Mouse (Mus musculus) testis, adult 2 months (tissue): Measurements from ENCODE around the gene Dnah14. TPM values are rescaled to one million over a fixed set of nuclear protein-coding genes. Genes with fewer than 3 reads are reported as not detected.
"Not testable (repeated sequence)": the region's sequence is repeated elsewhere in the genome, so short reads cannot be mapped to it uniquely, and the experiment has no call there.

Source experiments
- H3K27ac ChIP-seq: fragments of 200-500 bp; 2 replicates; pipeline ENCODE4 v1.5.1; 2012; ENCODE audit warnings: low read depth, low read length; ENCODE audit not compliant: control insufficient read depth, insufficient read depth
- H3K27me3 ChIP-seq: fragments of 200-500 bp; 2 replicates; pipeline ENCODE4 v1.6.1; 2012; ENCODE audit warnings: mild to moderate bottlenecking, low read length, moderate library complexity; ENCODE audit not compliant: control insufficient read depth, insufficient read depth
- H3K36me3 ChIP-seq: fragments of 200-500 bp; 2 replicates; pipeline ENCODE4 v1.6.1; 2012; ENCODE audit warnings: mild to moderate bottlenecking, low read length; ENCODE audit not compliant: control insufficient read depth, insufficient read depth
- H3K4me1 ChIP-seq: fragments of 200-500 bp; 2 replicates; pipeline ENCODE4 v1.6.1; 2012; ENCODE audit warnings: low read length; ENCODE audit not compliant: control insufficient read depth, insufficient read depth
- H3K4me3 ChIP-seq: fragments of 200-500 bp; 2 replicates; pipeline ENCODE4 v1.5.1; 2012; ENCODE audit warnings: low read depth, mild to moderate bottlenecking, low read length, moderate library complexity, mixed read lengths; ENCODE audit not compliant: control insufficient read depth
- CTCF ChIP-seq: fragments of 200-500 bp; IDR thresholded peaks from 2 replicates; pipeline ENCODE4 v1.5.1; 2012; ENCODE audit warnings: low read depth, mild to moderate bottlenecking, inconsistent platforms, low read length, moderate library complexity; ENCODE audit not compliant: control insufficient read depth, insufficient read depth, insufficient replicate concordance
- POLR2A ChIP-seq: fragments of 200-500 bp; IDR thresholded peaks from 2 replicates; pipeline ENCODE4 v1.6.1; 2012; ENCODE audit warnings: low read depth, mild to moderate bottlenecking, inconsistent platforms, low read length, moderate library complexity; ENCODE audit not compliant: control insufficient read depth
- polyA plus RNA-seq: library from polyadenylated mRNA; depleted of rRNA; stranded (reverse); fragments of >200 nt; gene quantifications from 2 replicates; pipeline ENCODE4 v1.2.3, GENCODE M21; 2012

The Dnah14 gene
- polyA plus RNA-seq, 1 experiment = 59.2 TPM

DNA sequence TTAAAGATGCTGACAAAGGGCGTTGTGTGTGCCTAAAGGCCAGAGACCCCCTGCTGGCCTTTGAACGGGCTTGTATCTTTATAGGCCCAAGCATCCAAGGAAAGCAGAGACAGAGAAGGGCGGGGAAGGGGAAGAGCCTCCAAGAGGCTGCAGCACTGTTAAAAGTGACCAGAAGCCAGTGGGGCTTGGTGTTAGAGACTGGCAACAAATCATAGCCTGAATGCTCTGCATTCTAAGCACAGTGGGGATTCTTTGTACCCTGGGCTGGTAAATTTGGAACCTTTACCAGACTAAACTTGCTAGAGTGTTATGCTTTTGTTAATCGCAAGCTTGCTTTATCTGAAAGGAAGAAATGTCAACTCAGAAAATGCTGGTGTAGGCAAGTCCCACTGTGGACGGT lies 163.9 kb downstream of the Dnah14 start:
- H3K27me3 ChIP-seq = no peaks in the 10 kb centered on the region
- H3K4me1 ChIP-seq = no peaks in the 10 kb centered on the region
- TF ChIP-seq POLR2A (no peak), CTCF (no peak)
- H3K27ac ChIP-seq = no peak overlapping the region
- H3K4me3 ChIP-seq = no peak overlapping the region
- H3K36me3 ChIP-seq = no peaks in the 10 kb centered on the region

GRCm38 (mm10) chr1:181742251-181742885 lies 166.0 kb downstream of the Dnah14 start:
- TF ChIP-seq CTCF (no peak), POLR2A (no peak)
- Histone ChIP-seq H3K4me3 (no peak overlapping the region), H3K27me3 (no peaks in the 10 kb centered on the region), H3K36me3 (no peaks in the 10 kb centered on the region; the same call in 1 of the 2 replicates), H3K4me1 (no peaks in the 10 kb centered on the region), H3K27ac (no peak overlapping the region)

GRCm38 (mm10) chr1:181769392-181769791 lies 193.0 kb downstream of the Dnah14 start:
- no peaks in the 10 kb centered on the region; the same call in 1 of the 2 replicates for H3K36me3 ChIP-seq
- no peaks in the 10 kb centered on the region for H3K27me3 ChIP-seq
- H3K4me3 ChIP-seq = peak overlapping the region; percentile 35; the same call in 1 of the 2 replicates
- no peaks in the 10 kb centered on the region for H3K4me1 ChIP-seq
- H3K27ac ChIP-seq = no peak overlapping the region
- TF ChIP-seq CTCF = peak; percentile 85
- no peak for TF ChIP-seq POLR2A

GRCm38 (mm10) chr1:181771871-181772270 lies 195.5 kb downstream of the Dnah14 start:
- Histone ChIP-seq H3K27me3 (no peaks in the 10 kb centered on the region), H3K4me1 (no peaks in the 10 kb centered on the region), H3K27ac (no peak overlapping the region), H3K36me3 (no peaks in the 10 kb centered on the region), H3K4me3 (no peak overlapping the region)
- no peak for TF ChIP-seq POLR2A
- no peak for TF ChIP-seq CTCF

DNA sequence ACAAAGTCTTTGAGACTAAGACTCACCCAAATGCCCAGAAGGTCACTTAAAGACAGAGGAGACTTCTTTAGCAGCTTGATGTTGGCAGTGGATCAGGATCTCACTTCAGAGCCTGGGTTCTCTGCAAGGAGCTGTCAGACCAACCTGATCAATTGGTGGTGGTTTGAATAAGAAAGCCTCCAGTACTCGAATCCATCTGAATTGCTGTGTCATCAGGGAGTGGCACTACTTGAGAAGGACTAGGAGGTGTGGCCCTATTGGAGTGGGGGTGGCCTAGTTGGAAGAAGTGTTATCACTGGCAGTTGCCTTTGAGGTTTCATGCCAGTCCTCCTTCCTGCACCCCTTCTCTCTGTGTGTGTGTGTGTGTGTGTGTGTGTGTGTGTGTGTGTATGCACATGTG lies 200.2 kb downstream of the Dnah14 start:
- Histone ChIP-seq H3K36me3 (no peaks in the 10 kb centered on the region), H3K27me3 (no peaks in the 10 kb centered on the region), H3K27ac (no peak overlapping the region), H3K4me3 (no peak overlapping the region), H3K4me1 (no peaks in the 10 kb centered on the region)
- no peak for TF ChIP-seq POLR2A

GRCm38 (mm10) chr1:181782600-181782999 lies 206.2 kb downstream of the Dnah14 start:
- not testable (repeated sequence) for H3K4me3 ChIP-seq

GRCm38 (mm10) chr1:181789952-181790351 lies 213.6 kb downstream of the Dnah14 start:
- H3K4me3 ChIP-seq = no peak overlapping the region
- H3K27me3 ChIP-seq = no peaks in the 10 kb centered on the region
- H3K27ac ChIP-seq = no peak overlapping the region
- no peaks in the 10 kb centered on the region for H3K4me1 ChIP-seq
- no peaks in the 10 kb centered on the region; the same call in none of the 2 replicates for H3K36me3 ChIP-seq
- TF ChIP-seq POLR2A = no peak
- TF ChIP-seq CTCF = no peak

More at GRCm38 (mm10) chr1:181782600-181782999, 206.2 kb downstream of the Dnah14 start:
- not testable (repeated sequence) for H3K27me3 ChIP-seq, H3K27ac ChIP-seq, H3K36me3 ChIP-seq, H3K4me1 ChIP-seq

GRCm38 (mm10) chr1:181793541-181793940 lies 217.2 kb downstream of the Dnah14 start:
- no peak for TF ChIP-seq CTCF
- TF ChIP-seq POLR2A = no peak
- no peaks in the 10 kb centered on the region for H3K27me3 ChIP-seq
- H3K36me3 ChIP-seq = peaks cover 2% of the 10 kb centered on the region
- no peaks in the 10 kb centered on the region for H3K4me1 ChIP-seq
- H3K4me3 ChIP-seq = no peak overlapping the region
- no peak overlapping the region for H3K27ac ChIP-seq
